Mouse (Mus musculus) erythroblast, embryonic 14.5 days (primary cell): ENCODE results near the gene Traf2. TPM values are rescaled to one million over a fixed set of nuclear protein-coding genes. Genes with fewer than 3 reads are reported as not detected.
A peak's percentile ranks its signal among the peaks of the same experiment; 100 is the strongest.

Experiments used
- H3K27me3 ChIP-seq: 2 replicates; pipeline ENCODE4 v1.6.1; 2012; ENCODE audit warnings: inconsistent platforms; ENCODE audit not compliant: control insufficient read depth
- H3K36me3 ChIP-seq: 2 replicates; pipeline ENCODE4 v1.6.1; 2012; ENCODE audit warnings: mild to moderate bottlenecking, inconsistent platforms; ENCODE audit not compliant: control insufficient read depth
- H3K4me1 ChIP-seq: 2 replicates; pipeline ENCODE4 v1.6.1; 2012; ENCODE audit warnings: inconsistent platforms; ENCODE audit not compliant: control insufficient read depth
- H3K4me3 ChIP-seq: replicated peaks from 2 replicates; pipeline ENCODE3; 2012; ENCODE audit warnings: moderate library complexity, mild to moderate bottlenecking, inconsistent platforms
- H3K9me3 ChIP-seq: 2 replicates; pipeline ENCODE4 v1.6.1; 2012; ENCODE audit warnings: low read length, inconsistent platforms, mixed read lengths; ENCODE audit not compliant: control insufficient read depth
- GATA1 ChIP-seq: IDR thresholded peaks from 2 replicates; pipeline ENCODE4 v1.6.1; 2012; ENCODE audit warnings: low read length, inconsistent platforms, mixed read lengths
- TAL1 ChIP-seq: IDR thresholded peaks from 3 replicates; pipeline ENCODE4 v1.6.1; 2012; ENCODE audit warnings: low read length, inconsistent platforms, mixed read lengths
- polyA plus RNA-seq: library from polyadenylated mRNA; stranded (reverse); fragments of >175 nt; gene quantifications from 2 replicates; pipeline ENCODE4 v1.2.3, GENCODE M21; 2012

The Traf2 gene
- polyA plus RNA-seq, 1 experiment, result 0.84 TPM

DNA sequence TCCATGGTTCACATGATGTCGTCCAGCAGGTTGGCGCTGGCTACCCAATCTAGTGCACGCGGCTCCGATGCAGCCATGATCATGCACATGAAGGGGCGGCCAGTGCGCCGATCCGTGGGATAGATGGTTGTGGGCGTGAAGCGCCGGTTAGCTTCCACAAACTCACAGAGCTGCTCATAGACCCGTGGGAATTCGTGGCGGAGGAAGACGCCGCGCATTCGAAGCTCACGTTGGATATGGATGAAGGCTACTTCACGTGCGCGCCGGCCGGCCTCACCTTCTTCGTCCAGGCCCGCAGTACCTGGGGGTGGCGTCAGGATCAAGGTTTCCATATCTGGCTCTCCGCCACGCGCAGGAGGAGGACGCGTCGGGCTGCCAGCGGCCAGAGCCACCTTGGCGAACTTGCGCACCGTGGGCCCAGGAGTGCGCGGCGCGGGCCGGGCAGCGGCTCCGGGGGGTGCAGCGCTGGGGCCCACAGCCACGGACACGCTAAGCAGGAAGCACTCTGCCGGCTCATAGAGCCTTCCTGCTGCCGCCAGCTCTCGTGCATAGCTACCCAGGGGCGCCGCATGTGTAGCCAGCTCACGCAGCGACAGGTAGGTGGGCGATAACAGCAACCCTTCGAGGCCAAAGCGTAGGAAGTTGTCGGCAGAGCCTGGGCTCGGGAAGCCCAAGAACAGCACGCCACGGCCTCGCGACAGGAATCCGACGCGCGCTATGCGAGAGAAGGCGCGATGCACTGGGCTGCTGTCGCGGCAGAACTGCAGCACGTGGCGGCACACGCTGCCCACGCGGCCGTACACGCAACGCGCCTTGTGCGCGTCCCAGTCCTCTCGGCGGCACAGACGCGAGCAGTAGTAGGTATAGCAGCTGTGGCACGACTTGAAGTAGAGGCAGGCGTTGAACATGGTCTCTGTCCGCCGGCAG lies 30.5 kb upstream of the Traf2 start:
- Histone ChIP-seq H3K4me1 (peaks cover 59% of the 10 kb centered on the region), H3K36me3 (no peaks in the 10 kb centered on the region; the same call in 1 of the 2 replicates), H3K4me3 (no peak overlapping the region), H3K9me3 (peaks cover 27% of the 10 kb centered on the region), H3K27me3 (peaks cover 64% of the 10 kb centered on the region)
- TF ChIP-seq TAL1, result no peak
- TF ChIP-seq GATA1, result no peak

DNA sequence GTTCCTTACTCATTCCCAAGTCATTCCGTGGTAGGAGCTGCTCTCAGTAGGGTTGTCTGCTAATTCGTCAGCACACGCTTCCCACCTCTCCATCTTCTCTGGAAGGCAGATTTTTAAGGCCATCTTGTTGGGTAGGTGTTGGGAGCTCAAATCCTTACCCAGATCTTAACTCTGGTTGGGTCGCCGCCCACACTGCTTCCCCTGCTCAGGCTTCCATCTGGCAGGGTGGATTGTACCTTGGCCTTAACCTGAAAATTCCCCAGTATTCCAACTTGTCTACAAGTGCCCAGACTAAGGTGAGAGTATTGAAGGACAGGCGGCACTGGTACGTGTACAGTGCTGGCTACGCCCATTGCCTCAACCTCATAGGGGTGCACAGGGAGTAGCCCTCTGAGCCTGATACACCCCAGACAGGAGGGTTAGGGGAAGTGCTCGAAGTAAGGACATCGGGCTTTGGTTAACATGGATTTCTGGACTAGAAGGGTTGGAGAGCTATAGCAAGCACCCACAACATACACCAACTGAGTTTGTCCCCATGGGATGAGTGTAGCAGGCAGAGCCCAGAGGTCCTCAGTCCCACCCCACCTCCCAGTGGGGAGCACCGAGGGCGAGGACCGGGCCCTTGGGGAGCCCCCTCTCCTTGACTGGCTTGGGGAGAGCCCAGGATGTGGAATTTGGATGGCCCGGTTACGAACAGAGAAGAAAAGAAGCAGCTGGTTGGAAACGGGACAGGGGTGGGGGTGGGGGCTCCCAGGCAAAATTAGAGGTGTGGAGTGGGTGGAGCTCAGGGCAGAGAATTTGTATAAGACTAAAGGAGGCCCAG lies 29.5 kb upstream of the Traf2 start:
- peak overlapping the region; percentile 72 for H3K4me3 ChIP-seq
- H3K4me1 ChIP-seq, result peaks cover 55% of the 10 kb centered on the region
- peaks cover 27% of the 10 kb centered on the region for H3K9me3 ChIP-seq
- peaks cover 3% of the 10 kb centered on the region; the same call in 1 of the 2 replicates for H3K36me3 ChIP-seq
- TF ChIP-seq TAL1 (no peak), GATA1 (no peak)
- peaks cover 62% of the 10 kb centered on the region for H3K27me3 ChIP-seq

DNA sequence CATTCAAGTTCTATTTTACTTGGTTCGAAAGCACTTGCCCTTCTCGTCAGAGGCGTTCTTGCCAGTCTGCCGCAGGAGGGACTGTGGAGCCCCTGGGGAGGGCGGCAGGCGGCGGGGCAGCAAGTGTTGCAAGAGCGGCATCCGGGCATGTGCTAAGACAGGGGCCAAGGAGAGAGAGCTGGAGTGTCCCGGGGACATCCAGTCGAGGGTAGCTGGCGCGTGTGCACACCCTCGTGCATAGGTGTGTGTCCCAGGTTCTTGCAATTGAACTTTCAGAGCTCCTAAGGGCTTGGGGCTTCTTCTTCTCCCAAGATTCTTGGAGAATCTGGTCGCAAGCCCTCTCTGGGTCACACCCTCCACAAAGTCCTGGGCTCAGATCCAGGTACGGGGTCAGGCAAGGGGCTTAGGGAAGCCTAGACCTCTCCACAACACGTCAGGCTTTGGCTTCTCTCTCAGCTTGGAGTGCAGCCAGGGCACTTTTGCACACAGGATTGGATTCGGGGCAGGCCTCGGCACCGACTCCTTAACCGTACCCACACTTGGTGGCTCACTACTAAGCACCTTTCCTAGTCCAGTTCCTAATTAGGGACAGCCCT lies 28.8 kb upstream of the Traf2 start:
- peaks cover 55% of the 10 kb centered on the region for H3K27me3 ChIP-seq
- peaks cover 51% of the 10 kb centered on the region for H3K4me1 ChIP-seq
- TF ChIP-seq GATA1, result no peak
- no peak for TF ChIP-seq TAL1
- H3K36me3 ChIP-seq, result peaks cover 3% of the 10 kb centered on the region; the same call in 1 of the 2 replicates
- peak overlapping the region; percentile 72 for H3K4me3 ChIP-seq
- peaks cover 27% of the 10 kb centered on the region for H3K9me3 ChIP-seq

DNA sequence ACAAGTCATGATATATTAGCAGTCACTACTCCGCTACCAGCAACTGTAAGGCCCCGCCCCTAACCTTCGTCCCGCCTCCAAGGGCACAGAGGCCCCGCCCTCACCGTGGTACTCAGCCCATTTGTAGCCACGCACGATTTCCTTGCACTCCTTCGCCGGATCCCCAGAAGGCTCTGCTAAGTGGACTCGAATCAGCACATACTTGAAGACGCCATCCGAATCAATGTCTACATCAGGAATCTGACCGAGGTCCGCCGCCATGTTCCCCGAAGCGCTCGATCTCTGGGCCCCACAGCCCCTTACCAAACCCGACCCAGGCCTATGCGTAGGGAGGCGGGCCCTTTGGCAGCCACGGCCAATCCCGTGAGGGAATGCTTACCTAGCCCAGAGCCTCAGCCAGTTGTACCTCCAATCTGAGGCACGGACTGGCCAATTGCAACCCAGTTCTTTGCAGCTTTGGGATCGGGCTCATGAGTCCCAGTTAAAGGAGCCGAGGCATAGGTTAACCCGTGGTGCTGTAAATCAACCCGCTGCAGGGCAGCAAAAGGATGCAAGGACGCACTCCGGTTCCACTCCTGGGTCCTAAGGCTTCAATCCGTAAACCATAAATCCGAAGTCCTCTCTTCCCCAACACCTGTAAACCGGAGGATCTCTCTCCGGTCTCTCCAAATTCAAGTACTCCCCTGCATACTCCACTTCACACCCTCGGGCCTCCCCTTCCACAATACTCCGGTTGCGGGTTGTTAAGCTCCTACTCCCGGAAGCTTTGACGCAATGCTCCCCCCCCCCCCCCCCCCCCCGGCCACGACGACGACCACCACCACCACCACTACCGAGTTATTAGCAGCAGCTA lies 28.1 kb upstream of the Traf2 start, which contains the start of the genes Mamdc4 and Phpt1:
Gene Mamdc4 (minus strand): TSS at position 267 of the 853 bp plus-strand sequence.
Gene Phpt1 (minus strand): TSS at position 646 of the 853 bp plus-strand sequence.
- Histone ChIP-seq H3K9me3 (peaks cover 27% of the 10 kb centered on the region), H3K36me3 (peaks cover 7% of the 10 kb centered on the region), H3K4me1 (peaks cover 50% of the 10 kb centered on the region), H3K27me3 (peaks cover 48% of the 10 kb centered on the region), H3K4me3 (peak within 1 kb of the TSS; percentile 72)
- no peak for TF ChIP-seq TAL1
- TF ChIP-seq GATA1, result no peak

DNA sequence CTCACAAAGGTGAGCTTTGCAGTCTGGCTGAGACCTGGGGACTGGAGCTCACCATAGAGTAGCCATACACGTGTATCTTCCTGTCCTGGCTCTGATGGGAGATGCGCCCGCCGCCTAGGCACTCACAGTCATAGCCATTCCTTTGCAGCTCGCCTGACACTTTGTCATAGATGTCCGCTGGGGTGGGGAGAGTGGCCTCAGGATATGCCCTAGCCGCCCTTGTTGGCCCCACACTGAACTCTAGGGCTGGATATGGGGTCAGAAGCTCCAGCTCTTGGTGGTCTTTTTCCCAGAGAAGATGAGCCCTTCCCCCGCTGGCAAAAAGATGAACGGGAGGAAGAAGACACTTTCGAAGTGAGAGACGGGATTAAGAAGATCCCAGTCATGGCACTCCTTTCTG lies 27.4 kb upstream of the Traf2 start:
- TF ChIP-seq GATA1 (no peak), TAL1 (no peak)
- H3K36me3 ChIP-seq, result peaks cover 13% of the 10 kb centered on the region
- H3K9me3 ChIP-seq, result peaks cover 24% of the 10 kb centered on the region
- H3K4me3 ChIP-seq, result peak overlapping the region; percentile 72
- peaks cover 41% of the 10 kb centered on the region for H3K27me3 ChIP-seq
- H3K4me1 ChIP-seq, result peaks cover 48% of the 10 kb centered on the region

DNA sequence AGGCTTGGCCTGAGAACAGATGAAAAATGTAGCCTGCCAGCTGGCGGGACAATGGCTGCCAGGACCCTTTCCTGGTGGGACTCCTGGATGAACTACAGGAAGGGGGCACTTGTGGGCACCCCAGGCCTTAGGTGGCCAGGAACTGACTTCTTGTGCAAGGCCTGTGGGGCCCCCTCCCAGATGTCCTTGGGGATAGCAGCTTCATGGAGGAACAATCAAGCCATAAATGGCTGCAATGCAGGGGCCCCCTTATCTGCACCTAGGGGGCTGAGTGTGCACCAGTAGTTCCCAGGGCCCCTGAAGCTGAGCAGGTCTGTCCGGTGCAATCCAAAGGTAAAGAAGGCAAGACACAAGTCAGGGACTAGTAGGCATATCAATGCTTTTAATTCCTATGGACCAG lies 26.3 kb upstream of the Traf2 start:
- H3K36me3 ChIP-seq, result peaks cover 17% of the 10 kb centered on the region
- no peak overlapping the region for H3K4me3 ChIP-seq
- H3K9me3 ChIP-seq, result peaks cover 13% of the 10 kb centered on the region
- no peak for TF ChIP-seq TAL1
- no peak for TF ChIP-seq GATA1
- H3K4me1 ChIP-seq, result peaks cover 45% of the 10 kb centered on the region
- H3K27me3 ChIP-seq, result peaks cover 30% of the 10 kb centered on the region

DNA sequence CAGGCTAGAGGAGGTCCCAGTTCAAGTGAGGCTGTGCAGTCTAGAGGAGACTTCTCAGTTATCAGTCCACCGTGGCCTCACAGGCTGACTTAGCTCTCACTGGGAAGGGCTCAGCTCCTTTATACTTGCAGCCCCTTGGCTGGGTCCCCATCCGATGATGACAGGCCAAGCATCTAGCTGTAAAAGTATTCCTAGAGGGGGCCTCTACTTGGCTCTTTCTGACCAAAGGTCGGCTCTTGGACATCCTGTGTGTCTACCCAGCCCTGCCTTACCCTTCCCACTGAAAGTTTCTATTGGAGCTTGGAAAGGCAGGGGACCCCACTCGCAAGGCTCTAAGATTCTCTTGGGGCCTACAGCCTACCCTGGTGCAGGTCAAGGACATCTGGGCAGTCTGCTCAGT lies 24.5 kb upstream of the Traf2 start:
- Histone ChIP-seq H3K36me3 (peaks cover 24% of the 10 kb centered on the region), H3K27me3 (peaks cover 12% of the 10 kb centered on the region), H3K9me3 (no peaks in the 10 kb centered on the region), H3K4me1 (peaks cover 40% of the 10 kb centered on the region), H3K4me3 (no peak overlapping the region)
- TF ChIP-seq GATA1, result no peak
- no peak for TF ChIP-seq TAL1

DNA sequence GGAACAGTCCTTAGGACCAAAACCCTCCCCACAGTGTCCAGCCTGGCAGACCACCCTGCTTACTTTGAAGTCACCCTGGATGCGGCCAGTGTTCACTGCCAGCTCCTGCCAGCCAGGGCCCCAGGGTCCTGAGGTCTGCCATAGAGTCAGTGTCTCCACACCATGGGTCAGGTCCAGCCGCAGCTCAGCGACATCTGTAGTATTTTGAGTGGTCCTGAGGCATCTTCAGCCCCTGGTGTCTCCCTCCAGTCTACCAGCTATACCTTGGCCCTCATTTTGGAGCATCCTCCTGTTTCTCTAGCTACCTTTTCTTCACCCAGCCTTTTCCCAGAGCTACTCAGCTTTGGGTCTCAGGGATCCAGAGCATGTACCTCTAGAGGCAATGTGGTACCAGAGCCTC lies 22.6 kb upstream of the Traf2 start:
- no peak overlapping the region for H3K4me3 ChIP-seq
- H3K4me1 ChIP-seq, result peaks cover 23% of the 10 kb centered on the region
- peaks cover 40% of the 10 kb centered on the region for H3K36me3 ChIP-seq
- H3K9me3 ChIP-seq, result no peaks in the 10 kb centered on the region
- TF ChIP-seq TAL1, result no peak
- no peak for TF ChIP-seq GATA1
- H3K27me3 ChIP-seq, result no peaks in the 10 kb centered on the region
